Mouse (Mus musculus): ENCODE measurements around the gene Atxn2. TPM values are rescaled to one million over a fixed set of nuclear protein-coding genes. Genes with fewer than 3 reads are reported as not detected.
A peak's percentile ranks its signal among the peaks of the same experiment; 100 is the strongest.

Gene Atxn2
- polyA plus RNA-seq, 1 experiment from 2014 or later: 66.8 TPM

DNA sequence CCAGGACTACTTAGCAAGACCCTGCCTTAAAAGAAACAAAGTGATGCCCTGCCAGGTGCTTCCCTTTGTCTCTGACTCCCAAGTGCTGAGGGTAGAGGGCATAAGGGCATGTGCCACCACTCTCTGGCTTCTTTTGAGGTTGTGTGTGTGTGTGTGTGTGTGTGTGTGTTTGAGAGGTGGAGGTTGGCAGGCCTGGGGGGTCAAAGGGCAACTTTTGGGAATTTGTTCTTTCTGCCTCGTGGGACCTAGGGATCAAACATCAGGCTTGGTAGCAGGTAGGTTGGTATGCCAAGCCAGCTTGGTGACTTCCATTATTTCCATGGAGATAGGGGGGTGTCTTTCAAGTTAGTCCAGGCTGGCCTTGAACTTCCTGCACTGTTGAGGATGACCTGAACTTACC is 7.8 kb upstream of the Atxn2 start:
- no peaks in the 10 kb centered on the region for H3K36me3 ChIP-seq (ENCODE audit: control insufficient read depth, insufficient read depth, low read length)
- no peaks in the 10 kb centered on the region for H3K9me3 ChIP-seq (ENCODE audit: control insufficient read depth, low read length)
- no peak overlapping the region for H3K4me3 ChIP-seq (ENCODE audit: low read depth, low read length)
- no peak overlapping the region for H3K9ac ChIP-seq (ENCODE audit: low read length)
- 82% methylated on average over 1 of the region's 1 CpGs for WGBS
- H3K4me2 ChIP-seq: no peak overlapping the region
- ATAC-seq (ENCODE audit: low FRiP score) (no peak), DNase-seq (ENCODE audit: low spot score, missing footprints) (no peak)
- H3K4me1 ChIP-seq (ENCODE audit: control insufficient read depth, insufficient read depth, low read length): peaks cover 5% of the 10 kb centered on the region
- H3K27ac ChIP-seq (ENCODE audit: low read depth, low read length): no peak overlapping the region
- H3K27me3 ChIP-seq (ENCODE audit: control insufficient read depth, insufficient read depth, low read length): no peaks in the 10 kb centered on the region

DNA sequence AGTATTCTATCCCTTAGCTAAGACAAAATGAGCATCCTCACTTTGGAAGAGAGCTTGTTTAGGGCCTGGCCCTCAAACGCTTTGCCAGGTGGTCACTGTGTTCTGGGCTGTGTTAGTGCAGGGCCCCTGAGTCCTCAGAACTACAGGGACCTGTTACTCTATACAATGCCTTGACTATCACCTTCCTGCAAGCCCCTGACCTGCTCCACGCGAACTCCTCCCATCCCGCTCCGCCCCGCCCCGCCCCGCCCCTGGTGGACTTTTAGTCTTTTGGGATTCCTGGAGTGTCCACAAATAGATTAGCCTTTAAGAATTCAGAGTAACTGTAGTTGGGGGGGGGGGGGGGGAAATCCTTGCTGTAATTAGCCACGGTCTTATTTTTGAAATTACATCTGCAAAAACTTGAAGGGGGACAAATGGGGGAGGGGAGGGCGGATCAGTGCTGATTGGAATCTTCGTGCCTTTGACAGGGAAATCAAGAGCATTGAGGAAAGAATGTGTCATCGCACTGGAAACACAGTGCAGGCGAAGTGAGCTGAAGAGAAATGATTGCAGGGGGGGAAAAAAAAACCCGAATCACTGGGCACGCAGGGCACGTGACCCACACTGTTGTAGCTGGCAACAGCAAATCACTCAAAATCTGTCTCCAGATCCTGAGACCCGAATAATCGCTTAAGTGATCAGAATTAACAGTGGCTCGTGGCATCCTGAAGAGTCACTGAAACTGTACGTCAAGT is 6.5 kb upstream of the Atxn2 start:
- Histone ChIP-seq H3K4me3 (ENCODE audit: low read depth, low read length) (0 out of 2 replicates have a peak overlapping the region, but pooled peaks have one; percentile 3), H3K4me2 (peak overlapping the region; percentile 36)
- DNase-seq (ENCODE audit: low spot score, missing footprints): peak; percentile 85

DNA sequence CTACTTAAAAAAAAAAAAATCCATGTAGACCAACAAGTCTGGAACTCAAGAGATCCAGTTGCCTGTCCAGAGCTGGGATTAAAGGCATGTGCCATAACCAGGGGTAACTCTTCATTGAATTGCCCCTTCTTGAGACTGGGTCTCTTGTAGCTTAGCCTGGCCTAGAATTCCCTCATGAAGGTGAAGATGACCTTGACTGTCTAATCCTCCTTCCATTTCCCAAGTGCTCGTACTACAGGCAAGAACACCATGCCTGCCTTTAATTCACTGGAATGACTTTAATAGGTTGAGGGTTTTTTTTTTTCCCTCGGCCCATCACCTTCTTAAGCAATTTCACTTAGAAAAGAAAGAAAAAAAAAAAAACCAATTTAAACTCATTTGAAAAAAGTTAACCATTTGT is 735 bp upstream of the Atxn2 start:
- Histone ChIP-seq H3K27ac (ENCODE audit: low read depth, low read length) (no peak overlapping the region), H3K27me3 (ENCODE audit: control insufficient read depth, insufficient read depth, low read length) (no peaks in the 10 kb centered on the region), H3K4me1 (ENCODE audit: control insufficient read depth, insufficient read depth, low read length) (peaks cover 19% of the 10 kb centered on the region), H3K4me2 (peak overlapping the region; percentile 77; the same call in 1 of the 2 replicates), H3K9me3 (ENCODE audit: control insufficient read depth, low read length) (no peaks in the 10 kb centered on the region), H3K4me3 (ENCODE audit: low read depth, low read length) (peak overlapping the region; percentile 99), H3K9ac (ENCODE audit: low read length) (no peak overlapping the region), H3K36me3 (ENCODE audit: control insufficient read depth, insufficient read depth, low read length) (no peaks in the 10 kb centered on the region)
- WGBS: 54% methylated on average over 2 of the region's 2 CpGs
- ATAC-seq (ENCODE audit: low FRiP score) (no peak), DNase-seq (ENCODE audit: low spot score, missing footprints) (no peak)

More for the DNA sequence above, 6.5 kb upstream of the Atxn2 start:
- Histone ChIP-seq H3K27me3 (ENCODE audit: control insufficient read depth, insufficient read depth, low read length) (no peaks in the 10 kb centered on the region), H3K4me1 (ENCODE audit: control insufficient read depth, insufficient read depth, low read length) (peaks cover 5% of the 10 kb centered on the region), H3K27ac (ENCODE audit: low read depth, low read length) (no peak overlapping the region), H3K9ac (ENCODE audit: low read length) (no peak overlapping the region), H3K9me3 (ENCODE audit: control insufficient read depth, low read length) (no peaks in the 10 kb centered on the region), H3K36me3 (ENCODE audit: control insufficient read depth, insufficient read depth, low read length) (no peaks in the 10 kb centered on the region)
- 12% methylated on average over 20 of the region's 20 CpGs for WGBS
- ATAC-seq (ENCODE audit: low FRiP score): 0 out of 2 replicates have a peak, but pooled peaks have one; percentile 52

DNA sequence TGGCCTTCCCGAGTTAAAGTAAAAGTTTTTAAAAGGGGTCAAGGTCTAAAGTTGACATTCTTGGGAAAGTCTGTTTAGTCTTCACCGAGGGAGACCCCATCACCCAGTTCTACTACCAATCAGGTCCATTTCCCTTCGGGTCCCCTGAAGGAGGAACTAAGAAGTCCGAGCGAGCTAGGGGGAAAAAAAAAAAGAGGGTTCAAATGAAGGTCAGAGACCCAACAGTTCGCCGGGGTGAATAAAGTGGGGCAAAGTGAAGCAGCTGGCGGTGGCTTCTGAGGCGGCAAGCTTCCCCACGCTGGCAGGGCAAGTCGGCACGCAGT is 325 bp upstream of the Atxn2 start:
- WGBS: 2% methylated on average over 12 of the region's 12 CpGs
- H3K9ac ChIP-seq (ENCODE audit: low read length): peak overlapping the region; percentile 98
- H3K27me3 ChIP-seq (ENCODE audit: control insufficient read depth, insufficient read depth, low read length): no peaks in the 10 kb centered on the region
- peak overlapping the region; percentile 77 for H3K4me2 ChIP-seq
- no peaks in the 10 kb centered on the region for H3K9me3 ChIP-seq (ENCODE audit: control insufficient read depth, low read length)
- ATAC-seq (ENCODE audit: low FRiP score): no peak
- peaks cover 23% of the 10 kb centered on the region for H3K4me1 ChIP-seq (ENCODE audit: control insufficient read depth, insufficient read depth, low read length)
- peak overlapping the region; percentile 99 for H3K4me3 ChIP-seq (ENCODE audit: low read depth, low read length)
- no peak for DNase-seq (ENCODE audit: low spot score, missing footprints)
- no peaks in the 10 kb centered on the region for H3K36me3 ChIP-seq (ENCODE audit: control insufficient read depth, insufficient read depth, low read length)
- H3K27ac ChIP-seq (ENCODE audit: low read depth, low read length): peak overlapping the region; percentile 92; the same call in 1 of the 2 replicates

DNA sequence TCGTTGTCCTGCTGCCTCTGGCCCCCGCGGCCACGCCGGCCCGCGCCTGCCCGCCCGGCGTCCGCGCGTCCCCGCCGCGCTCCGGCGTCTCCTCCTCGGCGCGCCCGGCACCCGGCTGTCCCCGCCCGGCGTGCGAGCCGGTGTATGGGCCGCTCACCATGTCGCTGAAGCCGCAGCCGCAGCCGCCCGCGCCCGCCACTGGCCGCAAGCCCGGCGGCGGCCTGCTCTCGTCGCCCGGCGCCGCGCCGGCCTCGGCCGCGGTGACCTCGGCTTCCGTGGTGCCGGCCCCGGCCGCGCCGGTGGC is 743 bp downstream of the Atxn2 start:
- no peaks in the 10 kb centered on the region for H3K9me3 ChIP-seq (ENCODE audit: control insufficient read depth, low read length)
- peak overlapping the region; percentile 92 for H3K27ac ChIP-seq (ENCODE audit: low read depth, low read length)
- H3K4me1 ChIP-seq (ENCODE audit: control insufficient read depth, insufficient read depth, low read length): peaks cover 23% of the 10 kb centered on the region
- no peaks in the 10 kb centered on the region for H3K27me3 ChIP-seq (ENCODE audit: control insufficient read depth, insufficient read depth, low read length)
- no peak for DNase-seq (ENCODE audit: low spot score, missing footprints)
- H3K36me3 ChIP-seq (ENCODE audit: control insufficient read depth, insufficient read depth, low read length): no peaks in the 10 kb centered on the region
- peak overlapping the region; percentile 99 for H3K4me3 ChIP-seq (ENCODE audit: low read depth, low read length)
- peak overlapping the region; percentile 98 for H3K9ac ChIP-seq (ENCODE audit: low read length)
- WGBS: under 1% methylated on average over 50 of the region's 57 CpGs
- peak; percentile 61; the same call in 1 of the 2 replicates for ATAC-seq (ENCODE audit: low FRiP score)
- peak overlapping the region; percentile 68 for H3K4me2 ChIP-seq

DNA sequence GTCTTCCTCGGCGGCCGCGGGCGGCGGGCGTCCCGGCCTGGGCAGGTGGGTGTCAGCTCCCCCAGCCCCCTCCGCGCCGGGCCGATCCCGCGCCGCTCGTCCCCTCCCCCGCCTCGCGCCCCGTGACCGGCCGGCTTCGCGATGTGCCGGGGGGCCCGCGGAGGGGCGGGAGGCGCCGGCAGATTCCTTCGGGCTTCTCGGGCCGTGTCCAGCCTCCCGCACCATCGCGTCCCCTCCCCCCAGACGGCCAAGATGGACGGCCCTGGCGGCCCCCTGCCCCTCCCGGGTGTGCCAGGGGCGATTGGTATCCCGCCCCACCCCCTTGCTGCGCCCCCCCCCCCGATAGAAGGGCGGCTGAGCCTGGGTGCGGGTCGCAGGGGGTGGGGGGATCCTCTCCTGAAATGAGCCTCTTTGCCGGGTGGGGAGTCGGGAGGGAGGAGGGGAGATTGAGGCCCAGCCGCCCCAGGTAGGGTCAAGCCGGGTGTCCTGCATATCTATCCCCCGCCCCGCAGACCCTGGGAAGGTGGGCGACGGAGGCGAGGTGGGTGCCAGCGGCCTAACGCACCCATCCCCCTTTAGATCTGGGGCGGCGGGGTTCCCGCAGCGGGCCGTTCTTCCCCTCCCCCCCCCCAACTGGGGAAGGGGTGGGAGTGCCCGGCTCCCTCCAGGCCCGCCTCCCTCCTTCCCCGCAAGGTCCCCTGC is 1.2 kb downstream of the Atxn2 start:
- H3K4me3 ChIP-seq (ENCODE audit: low read depth, low read length): peak overlapping the region; percentile 99
- peak overlapping the region; percentile 98 for H3K9ac ChIP-seq (ENCODE audit: low read length)
- under 1% methylated on average over 51 of the region's 66 CpGs for WGBS
- peak overlapping the region; percentile 92 for H3K27ac ChIP-seq (ENCODE audit: low read depth, low read length)
- H3K9me3 ChIP-seq (ENCODE audit: control insufficient read depth, low read length): no peaks in the 10 kb centered on the region
- no peaks in the 10 kb centered on the region for H3K27me3 ChIP-seq (ENCODE audit: control insufficient read depth, insufficient read depth, low read length)
- no peaks in the 10 kb centered on the region for H3K36me3 ChIP-seq (ENCODE audit: control insufficient read depth, insufficient read depth, low read length)
- peaks cover 23% of the 10 kb centered on the region for H3K4me1 ChIP-seq (ENCODE audit: control insufficient read depth, insufficient read depth, low read length)
- DNase-seq (ENCODE audit: low spot score, missing footprints) (peak; percentile 96), ATAC-seq (ENCODE audit: low FRiP score) (peak; percentile 58)
- peak overlapping the region; percentile 68 for H3K4me2 ChIP-seq

DNA sequence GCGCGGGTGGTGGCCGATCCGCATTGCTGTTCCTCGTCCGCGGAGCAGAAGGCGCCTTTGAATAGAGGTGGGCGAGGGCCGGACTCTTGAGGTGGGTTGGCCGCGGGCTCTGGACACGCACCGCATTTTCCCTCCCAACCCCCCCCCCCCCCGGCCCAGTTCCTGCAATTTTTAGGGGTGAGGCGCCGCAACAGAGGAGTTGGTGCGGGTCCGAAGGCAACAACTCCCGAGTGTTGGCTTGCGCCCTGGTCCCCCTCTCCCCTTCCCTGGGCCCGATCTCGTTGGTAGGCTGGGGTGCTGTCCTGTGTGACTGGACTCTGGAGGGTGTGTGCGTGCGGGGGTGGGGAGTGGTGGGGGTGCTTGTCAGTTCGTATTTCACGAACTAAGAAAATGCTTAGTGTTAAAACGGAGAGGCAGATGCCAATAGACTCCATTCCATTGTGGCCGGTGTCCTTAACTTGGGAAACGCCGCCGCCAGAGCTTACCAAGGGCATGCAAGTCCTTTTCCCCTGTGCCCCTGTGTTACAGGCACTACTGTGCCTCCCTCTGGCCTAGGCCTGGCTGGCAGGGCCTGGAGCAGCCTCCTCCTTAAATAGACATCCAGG is 1.9 kb downstream of the Atxn2 start:
- H3K4me3 ChIP-seq (ENCODE audit: low read depth, low read length): peak overlapping the region; percentile 99
- H3K9ac ChIP-seq (ENCODE audit: low read length): peak overlapping the region; percentile 98
- DNase-seq (ENCODE audit: low spot score, missing footprints): peak; percentile 93
- peaks cover 23% of the 10 kb centered on the region for H3K4me1 ChIP-seq (ENCODE audit: control insufficient read depth, insufficient read depth, low read length)
- no peaks in the 10 kb centered on the region for H3K27me3 ChIP-seq (ENCODE audit: control insufficient read depth, insufficient read depth, low read length)
- no peaks in the 10 kb centered on the region for H3K9me3 ChIP-seq (ENCODE audit: control insufficient read depth, low read length)
- H3K27ac ChIP-seq (ENCODE audit: low read depth, low read length): peak overlapping the region; percentile 92
- no peak; the same call in 1 of the 2 replicates for ATAC-seq (ENCODE audit: low FRiP score)
- peak overlapping the region; percentile 68 for H3K4me2 ChIP-seq
- no peaks in the 10 kb centered on the region for H3K36me3 ChIP-seq (ENCODE audit: control insufficient read depth, insufficient read depth, low read length)
- 0% methylated on average over 24 of the region's 32 CpGs for WGBS

DNA sequence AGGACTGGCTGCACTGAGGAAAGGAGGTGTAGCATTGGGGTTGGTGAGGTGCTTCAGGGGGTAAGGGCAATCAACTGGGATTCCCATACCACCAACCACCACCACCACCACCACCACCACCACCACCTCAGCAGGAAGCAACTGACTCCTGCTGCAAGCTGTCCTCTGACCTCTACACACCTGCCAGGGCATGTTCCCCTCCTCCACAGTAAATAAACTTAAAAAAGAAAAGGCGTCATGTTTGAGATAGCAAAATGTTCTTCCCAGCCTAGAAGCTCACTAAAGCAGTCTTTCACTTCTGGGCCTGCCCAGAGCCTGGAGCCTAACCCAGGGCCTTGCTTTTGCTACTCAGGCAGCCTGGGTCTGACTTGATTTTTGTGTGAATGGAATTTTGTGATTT is 3.2 kb downstream of the Atxn2 start:
- Histone ChIP-seq H3K4me2 (no peak overlapping the region), H3K9ac (ENCODE audit: low read length) (no peak overlapping the region), H3K4me3 (ENCODE audit: low read depth, low read length) (no peak overlapping the region), H3K36me3 (ENCODE audit: control insufficient read depth, insufficient read depth, low read length) (no peaks in the 10 kb centered on the region), H3K4me1 (ENCODE audit: control insufficient read depth, insufficient read depth, low read length) (peaks cover 23% of the 10 kb centered on the region), H3K27me3 (ENCODE audit: control insufficient read depth, insufficient read depth, low read length) (no peaks in the 10 kb centered on the region), H3K27ac (ENCODE audit: low read depth, low read length) (no peak overlapping the region), H3K9me3 (ENCODE audit: control insufficient read depth, low read length) (no peaks in the 10 kb centered on the region)
- ATAC-seq (ENCODE audit: low FRiP score): no peak
- DNase-seq (ENCODE audit: low spot score, missing footprints): no peak
- 86% methylated on average over 1 of the region's 1 CpGs for WGBS

DNA sequence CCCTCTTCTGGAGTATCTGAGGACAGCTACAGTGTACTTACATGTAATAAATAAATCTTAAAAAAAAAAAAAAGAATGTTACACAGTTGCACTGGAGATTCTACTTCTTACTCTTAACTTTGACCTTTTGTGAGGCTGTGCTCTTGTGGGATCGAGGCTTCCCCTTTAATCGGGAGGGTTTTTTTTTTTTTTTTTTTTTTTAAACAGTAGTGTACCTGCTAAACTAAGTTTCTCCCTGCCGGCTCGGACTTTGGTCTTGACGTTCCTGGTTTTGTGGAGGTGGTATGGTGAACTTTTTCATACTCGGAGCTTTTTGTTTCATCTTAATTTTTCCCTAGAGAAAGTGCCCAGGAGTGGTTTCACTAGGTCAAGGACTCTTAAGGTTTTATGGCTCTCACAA is 3.8 kb downstream of the Atxn2 start:
- Histone ChIP-seq H3K4me2 (no peak overlapping the region), H3K36me3 (ENCODE audit: control insufficient read depth, insufficient read depth, low read length) (no peaks in the 10 kb centered on the region), H3K9ac (ENCODE audit: low read length) (no peak overlapping the region), H3K27ac (ENCODE audit: low read depth, low read length) (no peak overlapping the region), H3K4me1 (ENCODE audit: control insufficient read depth, insufficient read depth, low read length) (peaks cover 23% of the 10 kb centered on the region), H3K9me3 (ENCODE audit: control insufficient read depth, low read length) (no peaks in the 10 kb centered on the region), H3K4me3 (ENCODE audit: low read depth, low read length) (no peak overlapping the region), H3K27me3 (ENCODE audit: control insufficient read depth, insufficient read depth, low read length) (no peaks in the 10 kb centered on the region)
- ATAC-seq (ENCODE audit: low FRiP score): no peak
- DNase-seq (ENCODE audit: low spot score, missing footprints): no peak
- WGBS: 91% methylated on average over 6 of the region's 6 CpGs
